Mouse (Mus musculus) lung, postnatal 0 days (tissue): ENCODE measurements around the gene Cpd. TPM values are rescaled to one million over a fixed set of nuclear protein-coding genes. Genes with fewer than 3 reads are reported as not detected.
A peak's percentile ranks its signal among the peaks of the same experiment; 100 is the strongest.

Experiments used
- ATAC-seq: fragments of 200-750 bp; cut with Nextera tagmentation; 2 replicates; pipeline ENCODE4 v1.8.0; 2017; ENCODE audit warnings: moderate library complexity
- DNase-seq: peaks from one replicate; pipeline ENCODE4 v3.0.0-alpha.2; 2016; ENCODE audit warnings: low spot score
- H3K27ac ChIP-seq: fragments of 300-500 bp; sonication (generic); 2 replicates; pipeline ENCODE4 v1.5.1; 2014; ENCODE audit warnings: antibody characterized with exemption, mild to moderate bottlenecking, low read length, mixed read lengths
- H3K27me3 ChIP-seq: fragments of 300-500 bp; sonication (generic); replicated peaks from 2 replicates; pipeline ENCODE4 v1.6.1; 2014; ENCODE audit warnings: low read length, mixed read lengths; ENCODE audit not compliant: insufficient read depth
- H3K36me3 ChIP-seq: fragments of 300-500 bp; sonication (generic); 2 replicates; pipeline ENCODE4 v1.6.1; 2014; ENCODE audit warnings: low read length, mixed read lengths; ENCODE audit not compliant: insufficient read depth
- H3K4me1 ChIP-seq: fragments of 300-500 bp; sonication (generic); 2 replicates; pipeline ENCODE4 v1.6.1; 2014; ENCODE audit warnings: antibody characterized with exemption, low read depth, low read length, mixed read lengths; ENCODE audit not compliant: insufficient read depth
- H3K4me2 ChIP-seq: fragments of 300-500 bp; sonication (generic); replicated peaks from 2 replicates; pipeline ENCODE4 v1.6.1; 2014; ENCODE audit warnings: low read depth, mild to moderate bottlenecking, low read length, moderate library complexity, mixed read lengths
- H3K4me3 ChIP-seq: fragments of 300-500 bp; sonication (generic); 2 replicates; pipeline ENCODE4 v1.5.1; 2014; ENCODE audit warnings: low read depth, low read length
- H3K9ac ChIP-seq: fragments of 300-500 bp; sonication (generic); replicated peaks from 2 replicates; pipeline ENCODE4 v1.6.1; 2014; ENCODE audit warnings: low read depth, mild to moderate bottlenecking
- H3K9me3 ChIP-seq: fragments of 300-500 bp; sonication (generic); 2 replicates; pipeline ENCODE4 v1.6.1; 2016; ENCODE audit warnings: low read length, mixed read lengths
- CTCF ChIP-seq: IDR thresholded peaks from 2 replicates; pipeline ENCODE4 v1.5.1; 2016; ENCODE audit warnings: antibody characterized with exemption, mild to moderate bottlenecking
- EP300 ChIP-seq: IDR thresholded peaks from 2 replicates; pipeline ENCODE4 v1.6.1; 2016; ENCODE audit warnings: antibody characterized with exemption, mild to moderate bottlenecking, control low read depth
- WGBS: fragments of 180-500 bp; shearing (Covaris S2); extraction: QIAGEN DNeasy Blood & Tissue Kit; methylation state at CpG from one replicate; pipeline ENCODE4 v1.1.7; 2014; 5-methylcytosine and 5-hydroxymethylcytosine counted together
- polyA plus RNA-seq: library from polyadenylated mRNA; unstranded; fragments of >200 nt; fragmentation: Nextera tagmentation; extraction: Ambion mirVana; gene quantifications from 2 replicates; pipeline ENCODE4 v1.2.1, GENCODE M21; 2015

Cpd gene
- polyA plus RNA-seq: 15.7 and 16.7 TPM in 2 replicates

GRCm38 (mm10) chr11:76846878-76847222 lies at the start of gene Cpd:
Cpd (minus strand) TSS chr11:76847018.
- peak; percentile 100 for ATAC-seq
- peak within 1 kb of the TSS; percentile 76 for H3K9ac ChIP-seq

GRCm38 (mm10) chr11:76896360-76896759 lies 49.5 kb upstream of the Cpd start:
- Histone ChIP-seq H3K27me3 (no peaks in the 10 kb centered on the region), H3K4me3 (no peak overlapping the region), H3K27ac (peak overlapping the region; percentile 52), H3K9ac (no peak overlapping the region), H3K4me1 (peaks cover 6% of the 10 kb centered on the region; the same call in 1 of the 2 replicates), H3K9me3 (no peaks in the 10 kb centered on the region), H3K4me2 (no peak overlapping the region), H3K36me3 (no peaks in the 10 kb centered on the region)
- peak; percentile 51 for TF ChIP-seq EP300
- TF ChIP-seq CTCF: no peak
- peak; percentile 91 for DNase-seq
- peak; percentile 75 for ATAC-seq
- 28% methylated on average over 6 of the region's 6 CpGs for WGBS

More at GRCm38 (mm10) chr11:76846878-76847222, at the start of gene Cpd:
- Histone ChIP-seq H3K36me3 (no peaks in the 10 kb centered on the region), H3K4me2 (peak within 1 kb of the TSS; percentile 93), H3K27ac (peak within 1 kb of the TSS; percentile 91), H3K4me3 (peak within 1 kb of the TSS; percentile 93), H3K4me1 (peaks cover 13% of the 10 kb centered on the region; the same call in 1 of the 2 replicates), H3K27me3 (no peaks in the 10 kb centered on the region), H3K9me3 (no peaks in the 10 kb centered on the region)
- peak; percentile 30 for TF ChIP-seq CTCF
- TF ChIP-seq EP300: no peak
- WGBS: 0% methylated on average over 18 of the region's 29 CpGs
- peak; percentile 99 for DNase-seq

DNA sequence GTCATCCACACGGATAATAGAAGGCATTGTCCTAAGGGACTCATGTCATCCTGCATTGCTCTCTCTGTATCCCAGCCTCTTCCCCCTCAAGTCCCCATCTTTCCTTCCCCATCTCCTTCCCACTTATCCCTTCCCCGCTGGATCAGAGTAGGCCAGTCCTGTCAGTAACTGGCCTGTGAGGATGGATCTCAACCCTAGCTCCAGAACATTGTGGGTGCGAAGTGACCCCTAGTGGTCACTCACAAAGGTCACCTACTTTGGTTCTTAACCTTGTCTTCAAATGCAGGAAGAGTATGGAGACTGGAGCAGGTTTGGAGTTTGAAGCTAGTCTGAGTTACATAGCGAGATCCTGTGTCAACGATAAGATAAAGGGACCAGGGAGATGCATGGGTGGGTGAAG lies 47.4 kb upstream of the Cpd start:
- H3K27ac ChIP-seq: peak overlapping the region; percentile 73; the same call in 1 of the 2 replicates
- no peaks in the 10 kb centered on the region for H3K9me3 ChIP-seq
- H3K4me2 ChIP-seq: no peak overlapping the region; the same call in 1 of the 2 replicates
- DNase-seq: peak; percentile 89
- TF ChIP-seq CTCF: peak; percentile 94
- no peak for TF ChIP-seq EP300
- peak; percentile 55 for ATAC-seq
- H3K4me1 ChIP-seq: peaks cover 11% of the 10 kb centered on the region; the same call in 1 of the 2 replicates
- no peak overlapping the region for H3K9ac ChIP-seq
- H3K36me3 ChIP-seq: no peaks in the 10 kb centered on the region
- 16% methylated on average over 5 of the region's 5 CpGs for WGBS
- H3K27me3 ChIP-seq: no peaks in the 10 kb centered on the region
- no peak overlapping the region for H3K4me3 ChIP-seq

- peak overlapping the region; percentile 73 for H3K27ac ChIP-seq
- H3K27me3 ChIP-seq: no peaks in the 10 kb centered on the region
- no peak overlapping the region for H3K4me3 ChIP-seq
- WGBS: 5% methylated on average over 4 of the region's 4 CpGs
- TF ChIP-seq CTCF (peak; percentile 55), EP300 (peak; percentile 76)
- no peak overlapping the region; the same call in 1 of the 2 replicates for H3K4me2 ChIP-seq
- ATAC-seq (peak; percentile 62), DNase-seq (peak; percentile 75)
- H3K36me3 ChIP-seq: no peaks in the 10 kb centered on the region
- peaks cover 11% of the 10 kb centered on the region; the same call in 1 of the 2 replicates for H3K4me1 ChIP-seq
- H3K9ac ChIP-seq: no peak overlapping the region
- no peaks in the 10 kb centered on the region for H3K9me3 ChIP-seq
These were observed 46.8 kb upstream of the Cpd start for GRCm38 (mm10) chr11:76893570-76893969.

- Histone ChIP-seq H3K4me3 (no peak overlapping the region), H3K27ac (peak overlapping the region; percentile 54; the same call in 1 of the 2 replicates), H3K27me3 (no peaks in the 10 kb centered on the region), H3K9me3 (no peaks in the 10 kb centered on the region), H3K9ac (no peak overlapping the region), H3K4me2 (no peak overlapping the region), H3K4me1 (peaks cover 8% of the 10 kb centered on the region; the same call in 1 of the 2 replicates), H3K36me3 (no peaks in the 10 kb centered on the region)
- WGBS: 57% methylated on average over 3 of the region's 3 CpGs
- TF ChIP-seq EP300 (no peak), CTCF (no peak)
- no peak for ATAC-seq
- no peak for DNase-seq
These were observed 46.2 kb upstream of the Cpd start for GRCm38 (mm10) chr11:76892972-76893371.

DNA sequence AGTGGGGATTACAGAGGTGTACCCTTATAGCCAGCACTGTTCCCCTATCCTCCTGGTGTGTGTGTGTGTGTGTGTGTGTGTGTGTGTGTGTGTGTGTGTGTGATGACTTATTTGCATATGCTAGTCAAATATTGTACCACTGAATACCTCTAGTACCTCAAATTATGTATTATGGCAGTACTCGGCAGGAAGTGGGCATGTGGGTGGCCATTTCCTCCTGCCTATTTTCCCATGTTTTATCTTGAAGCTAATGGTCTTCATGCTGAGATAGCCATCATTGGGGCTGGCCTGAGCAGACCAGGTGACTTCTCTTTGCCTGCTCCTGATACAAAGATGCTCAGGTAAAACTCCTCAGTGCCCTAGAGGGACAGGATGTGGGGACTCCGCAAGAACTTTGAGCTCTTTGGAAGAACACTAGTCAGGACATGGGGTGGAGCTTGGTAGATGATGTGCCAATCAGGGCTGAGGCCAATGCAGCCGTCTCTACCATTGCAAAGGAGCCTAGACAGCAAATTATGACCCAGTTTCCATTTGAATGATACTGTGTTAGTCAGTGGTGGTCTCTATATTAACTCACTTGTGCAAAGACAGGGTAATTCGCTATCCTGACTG lies 45.0 kb upstream of the Cpd start:
- Histone ChIP-seq H3K4me2 (no peak overlapping the region), H3K9me3 (no peaks in the 10 kb centered on the region), H3K36me3 (no peaks in the 10 kb centered on the region), H3K27me3 (no peaks in the 10 kb centered on the region), H3K4me1 (peaks cover 5% of the 10 kb centered on the region; the same call in 1 of the 2 replicates), H3K4me3 (no peak overlapping the region), H3K27ac (no peak overlapping the region), H3K9ac (no peak overlapping the region)
- DNase-seq (no peak), ATAC-seq (no peak)
- WGBS: 70% methylated on average over 4 of the region's 4 CpGs
- TF ChIP-seq CTCF (no peak), EP300 (no peak)
